Mouse (Mus musculus) thymus, adult 2 months (tissue): ENCODE measurements around the gene Apba2. TPM values are rescaled to one million over a fixed set of nuclear protein-coding genes. Genes with fewer than 3 reads are reported as not detected.

Experiments
- DNase-seq: peaks from one replicate; pipeline ENCODE4 v3.0.0; 2021
- H3K27ac ChIP-seq: fragments of 200-500 bp; 2 replicates; pipeline ENCODE4 v1.5.1; 2012; ENCODE audit warnings: low read length, control low read depth; ENCODE audit not compliant: control insufficient read depth, insufficient read depth
- H3K27me3 ChIP-seq: fragments of 200-500 bp; 2 replicates; pipeline ENCODE4 v1.6.1; 2012; ENCODE audit warnings: mild to moderate bottlenecking, low read length, moderate library complexity, mixed read lengths; ENCODE audit not compliant: control insufficient read depth, insufficient read depth
- H3K36me3 ChIP-seq: fragments of 200-500 bp; 2 replicates; pipeline ENCODE4 v1.6.1; 2012; ENCODE audit warnings: mild to moderate bottlenecking, low read length, moderate library complexity; ENCODE audit not compliant: control insufficient read depth, insufficient read depth
- H3K4me1 ChIP-seq: fragments of 200-500 bp; replicated peaks from 2 replicates; pipeline ENCODE4 v1.6.1; 2012; ENCODE audit warnings: low read length; ENCODE audit not compliant: control insufficient read depth, insufficient read depth
- H3K4me3 ChIP-seq: fragments of 200-500 bp; 2 replicates; pipeline ENCODE4 v1.5.1; 2012; ENCODE audit warnings: mild to moderate bottlenecking, low read length, control low read depth, moderate library complexity; ENCODE audit not compliant: control insufficient read depth, insufficient read depth
- CTCF ChIP-seq: fragments of 200-500 bp; IDR thresholded peaks from 2 replicates; pipeline ENCODE4 v1.5.1; 2012; ENCODE audit warnings: mild to moderate bottlenecking, control low read depth, low read length, moderate library complexity, borderline replicate concordance; ENCODE audit not compliant: control insufficient read depth, poor library complexity, insufficient read depth; ENCODE audit errors: extremely low read depth
- POLR2A ChIP-seq: fragments of 200-500 bp; IDR thresholded peaks from 2 replicates; pipeline ENCODE4 v1.6.1; 2012; ENCODE audit warnings: mild to moderate bottlenecking, low read length, control low read depth, moderate library complexity; ENCODE audit not compliant: control insufficient read depth, poor library complexity, insufficient read depth; ENCODE audit errors: extremely low read depth
- WGBS: fragments of 180-500 bp; shearing (Covaris S2); methylation state at CpG from one replicate; pipeline ENCODE4 v1.1.7; 2018; 5-methylcytosine and 5-hydroxymethylcytosine counted together
- polyA plus RNA-seq: library from polyadenylated mRNA; depleted of rRNA; stranded (reverse); fragments of >200 nt; gene quantifications from 2 replicates; pipeline ENCODE4 v1.2.3, GENCODE M21; 2012

The Apba2 gene
- polyA plus RNA-seq, 1 experiment = 18.1 TPM

GRCm38 (mm10) chr7:64684893-64685292 lies 183.4 kb downstream of the Apba2 start:
- no peaks in the 10 kb centered on the region for H3K36me3 ChIP-seq
- 89% methylated on average over 4 of the region's 4 CpGs for WGBS
- no peak overlapping the region for H3K4me3 ChIP-seq
- no peak overlapping the region for H3K27ac ChIP-seq
- H3K4me1 ChIP-seq = no peaks in the 10 kb centered on the region
- DNase-seq = no peak
- H3K27me3 ChIP-seq = no peaks in the 10 kb centered on the region
- TF ChIP-seq POLR2A (no peak), CTCF (no peak)

- no peak for DNase-seq
- H3K27me3 ChIP-seq = no peaks in the 10 kb centered on the region
- TF ChIP-seq POLR2A (no peak), CTCF (no peak)
- WGBS = 86% methylated on average over 14 of the region's 14 CpGs
- no peaks in the 10 kb centered on the region for H3K4me1 ChIP-seq
- H3K4me3 ChIP-seq = no peak overlapping the region
- H3K36me3 ChIP-seq = no peaks in the 10 kb centered on the region
- H3K27ac ChIP-seq = no peak overlapping the region
These were observed 186.8 kb downstream of the Apba2 start for GRCm38 (mm10) chr7:64688115-64688817.

- WGBS = 93% methylated on average over 2 of the region's 2 CpGs
- no peaks in the 10 kb centered on the region for H3K27me3 ChIP-seq
- H3K36me3 ChIP-seq = no peaks in the 10 kb centered on the region
- no peak overlapping the region for H3K4me3 ChIP-seq
- H3K27ac ChIP-seq = no peak overlapping the region
- TF ChIP-seq POLR2A (no peak), CTCF (no peak)
- DNase-seq = no peak
- no peaks in the 10 kb centered on the region for H3K4me1 ChIP-seq
These were observed 190.3 kb downstream of the Apba2 start for GRCm38 (mm10) chr7:64691831-64692230.

- WGBS = 93% methylated on average over 6 of the region's 6 CpGs
- no peaks in the 10 kb centered on the region for H3K27me3 ChIP-seq
- H3K36me3 ChIP-seq = no peaks in the 10 kb centered on the region
- H3K27ac ChIP-seq = no peak overlapping the region
- no peak overlapping the region for H3K4me3 ChIP-seq
- no peaks in the 10 kb centered on the region for H3K4me1 ChIP-seq
- DNase-seq = no peak
- TF ChIP-seq CTCF (no peak), POLR2A (no peak)
These were observed 193.4 kb downstream of the Apba2 start for GRCm38 (mm10) chr7:64694937-64695336.

DNA sequence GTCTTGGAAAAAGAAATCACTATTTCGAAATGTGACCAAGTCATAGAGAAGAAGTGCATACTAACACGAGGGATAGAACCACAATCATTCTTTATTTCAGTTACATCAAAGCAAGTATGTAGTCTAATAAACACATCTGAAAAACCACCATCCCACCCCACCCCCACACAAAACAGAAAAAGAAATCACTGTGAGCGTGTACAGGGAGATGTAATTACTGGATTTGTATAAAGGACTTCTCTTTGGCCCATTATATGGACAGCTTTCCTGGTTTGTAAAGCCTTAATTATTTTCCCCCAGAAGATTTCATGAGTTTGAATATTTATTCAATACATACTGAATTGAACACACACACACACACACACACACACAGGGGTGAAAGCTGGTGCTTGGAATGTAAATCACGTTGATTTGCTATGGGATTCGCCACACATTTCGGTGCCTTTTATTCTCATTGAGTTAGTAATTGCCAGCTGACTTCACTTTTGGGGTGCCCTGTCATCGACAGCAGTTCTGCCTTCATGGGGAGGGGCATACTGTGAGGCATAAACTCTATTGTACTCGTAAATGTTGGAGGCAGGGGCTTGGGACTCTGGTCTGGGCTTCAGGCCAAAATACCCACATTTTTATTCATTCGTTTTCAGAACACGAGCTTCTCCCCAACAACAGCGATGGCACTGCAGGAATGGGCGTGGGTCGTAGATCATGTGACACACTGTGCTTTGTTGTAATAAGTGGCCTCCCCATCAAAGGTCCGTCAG lies 195.2 kb downstream of the Apba2 start:
- H3K27ac ChIP-seq = no peak overlapping the region
- no peaks in the 10 kb centered on the region for H3K27me3 ChIP-seq
- 86% methylated on average over 14 of the region's 14 CpGs for WGBS
- H3K4me1 ChIP-seq = no peaks in the 10 kb centered on the region
- no peak overlapping the region for H3K4me3 ChIP-seq
- no peaks in the 10 kb centered on the region for H3K36me3 ChIP-seq
- TF ChIP-seq POLR2A (no peak), CTCF (no peak)
- no peak for DNase-seq

- 93% methylated on average over 6 of the region's 6 CpGs for WGBS
- no peak for DNase-seq
- TF ChIP-seq POLR2A (no peak), CTCF (no peak)
- Histone ChIP-seq H3K27ac (no peak overlapping the region), H3K27me3 (no peaks in the 10 kb centered on the region), H3K4me3 (no peak overlapping the region), H3K4me1 (no peaks in the 10 kb centered on the region), H3K36me3 (no peaks in the 10 kb centered on the region)
These were observed 196.4 kb downstream of the Apba2 start for GRCm38 (mm10) chr7:64697791-64698337.
